Mouse (Mus musculus) stomach, embryonic 14.5 days (tissue): ENCODE data around the gene Gm49392. TPM values are rescaled to one million over a fixed set of nuclear protein-coding genes. Genes with fewer than 3 reads are reported as not detected.

Experiments used
- ATAC-seq: fragments of 200-750 bp; cut with Nextera tagmentation; 2 replicates; pipeline ENCODE4 v1.8.0; 2017; ENCODE audit warnings: low read depth, moderate TSS enrichment; ENCODE audit not compliant: insufficient number of reproducible peaks, insufficient read depth, low FRiP score
- H3K27ac ChIP-seq: fragments of 300-500 bp; sonication (generic); 2 replicates; pipeline ENCODE4 v1.5.1; 2014; ENCODE audit warnings: mild to moderate bottlenecking, low read length, moderate library complexity, mixed read lengths
- H3K27me3 ChIP-seq: fragments of 300-500 bp; sonication (generic); 2 replicates; pipeline ENCODE4 v1.6.1; 2014; ENCODE audit warnings: low read length, control low read depth, mixed read lengths; ENCODE audit not compliant: control insufficient read depth, insufficient read depth
- H3K36me3 ChIP-seq: fragments of 300-500 bp; sonication (generic); 2 replicates; pipeline ENCODE4 v1.6.1; 2014; ENCODE audit warnings: mild to moderate bottlenecking, control low read depth, low read length, moderate library complexity, mixed read lengths; ENCODE audit not compliant: control insufficient read depth, insufficient read depth
- H3K4me1 ChIP-seq: fragments of 300-500 bp; sonication (generic); 2 replicates; pipeline ENCODE4 v1.6.1; 2014; ENCODE audit warnings: low read length, control low read depth, mixed read lengths; ENCODE audit not compliant: control insufficient read depth, insufficient read depth
- H3K4me2 ChIP-seq: fragments of 300-500 bp; sonication (generic); replicated peaks from 2 replicates; pipeline ENCODE4 v1.6.1; 2014; ENCODE audit warnings: low read depth, low read length, control low read depth
- H3K4me3 ChIP-seq: fragments of 300-500 bp; sonication (generic); 2 replicates; pipeline ENCODE4 v1.5.1; 2014; ENCODE audit warnings: low read depth, low read length, control low read depth
- H3K9ac ChIP-seq: fragments of 300-500 bp; sonication (generic); replicated peaks from 2 replicates; pipeline ENCODE4 v1.6.1; 2014; ENCODE audit warnings: low read depth, mild to moderate bottlenecking, control low read depth, low read length, moderate library complexity, mixed read lengths
- H3K9me3 ChIP-seq: fragments of 300-500 bp; sonication (generic); 2 replicates; pipeline ENCODE4 v1.6.1; 2016; ENCODE audit warnings: low read depth, low read length, control low read depth; ENCODE audit not compliant: control insufficient read depth
- WGBS: fragments of 180-500 bp; shearing (Covaris S2); extraction: QIAGEN DNeasy Blood & Tissue Kit; methylation state at CpG from one replicate; pipeline ENCODE4 v1.1.7; 2014; 5-methylcytosine and 5-hydroxymethylcytosine counted together
- polyA plus RNA-seq: library from polyadenylated mRNA; unstranded; fragments of >200 nt; fragmentation: Nextera tagmentation; extraction: Ambion mirVana; gene quantifications from 2 replicates; pipeline ENCODE4 v1.2.1, GENCODE M21; 2014

The Gm49392 gene
- polyA plus RNA-seq, 1 experiment from 2014 or later, result not detected

GRCm38 (mm10) chr13:60864281-60864680 is 32.4 kb downstream of the Gm49392 start, which contains the start of gene 4930486L24Rik:
4930486L24Rik (minus strand) TSS chr13:60864475.
- H3K4me3 ChIP-seq, result no peak within 1 kb of the TSS
- H3K4me1 ChIP-seq, result no peaks in the 10 kb centered on the region
- no peak for ATAC-seq
- H3K27me3 ChIP-seq, result no peaks in the 10 kb centered on the region
- 68% methylated on average over 1 of the region's 1 CpGs for WGBS
- H3K9ac ChIP-seq, result no peak within 1 kb of the TSS
- no peak within 1 kb of the TSS for H3K27ac ChIP-seq
- no peak within 1 kb of the TSS for H3K4me2 ChIP-seq
- no peaks in the 10 kb centered on the region for H3K9me3 ChIP-seq
- H3K36me3 ChIP-seq, result no peaks in the 10 kb centered on the region

- no peak overlapping the region for H3K9ac ChIP-seq
- H3K27ac ChIP-seq, result no peak overlapping the region
- whole genome bisulfite sequencing, result 78% methylated on average over 4 of the region's 4 CpGs
- H3K9me3 ChIP-seq, result no peaks in the 10 kb centered on the region
- H3K4me1 ChIP-seq, result no peaks in the 10 kb centered on the region
- no peak for ATAC-seq
- H3K36me3 ChIP-seq, result no peaks in the 10 kb centered on the region
- H3K27me3 ChIP-seq, result no peaks in the 10 kb centered on the region
- no peak overlapping the region for H3K4me3 ChIP-seq
- H3K4me2 ChIP-seq, result no peak overlapping the region
These were observed 48.2 kb downstream of the Gm49392 start for GRCm38 (mm10) chr13:60848241-60849120.

- H3K4me2 ChIP-seq, result no peak overlapping the region
- H3K27me3 ChIP-seq, result no peaks in the 10 kb centered on the region
- H3K4me3 ChIP-seq, result no peak overlapping the region
- no peak overlapping the region for H3K9ac ChIP-seq
- H3K4me1 ChIP-seq, result no peaks in the 10 kb centered on the region
- no peak for ATAC-seq
- 82% methylated on average over 8 of the region's 8 CpGs for WGBS
- no peak overlapping the region for H3K27ac ChIP-seq
- H3K9me3 ChIP-seq, result no peaks in the 10 kb centered on the region
- no peaks in the 10 kb centered on the region for H3K36me3 ChIP-seq
These were observed 53.5 kb downstream of the Gm49392 start for GRCm38 (mm10) chr13:60843153-60843552.

DNA sequence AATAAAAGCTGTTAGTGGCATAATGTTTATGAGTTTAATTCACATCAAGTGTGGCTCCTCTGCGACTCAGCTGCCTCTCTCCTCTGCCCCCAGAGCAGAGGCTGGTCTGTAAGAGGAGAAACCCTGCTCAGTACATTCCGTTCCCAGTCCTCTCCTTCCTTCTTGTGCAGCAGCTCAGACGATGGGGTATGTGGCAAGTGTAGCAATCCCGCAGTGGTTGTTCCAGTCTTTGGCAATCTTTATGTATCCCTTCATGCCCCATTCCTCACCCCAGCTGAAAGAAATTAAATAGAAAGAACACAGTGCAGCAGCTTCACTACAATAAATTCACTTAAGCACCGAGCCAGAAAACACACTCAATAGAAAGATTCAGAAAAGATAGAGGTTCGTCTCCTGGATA is 54.0 kb downstream of the Gm49392 start:
- 81% methylated on average over 6 of the region's 6 CpGs for WGBS
- no peaks in the 10 kb centered on the region for H3K9me3 ChIP-seq

GRCm38 (mm10) chr13:60839353-60839902 is 57.3 kb downstream of the Gm49392 start:
- H3K4me1 ChIP-seq, result no peaks in the 10 kb centered on the region
- H3K36me3 ChIP-seq, result no peaks in the 10 kb centered on the region
- H3K9me3 ChIP-seq, result no peaks in the 10 kb centered on the region
- H3K4me2 ChIP-seq, result no peak overlapping the region
- no peak overlapping the region for H3K27ac ChIP-seq
- no peak overlapping the region for H3K9ac ChIP-seq
- 64% methylated on average over 2 of the region's 2 CpGs for whole genome bisulfite sequencing
- no peaks in the 10 kb centered on the region for H3K27me3 ChIP-seq
- no peak for ATAC-seq
- H3K4me3 ChIP-seq, result no peak overlapping the region

More for the DNA sequence above, 54.0 kb downstream of the Gm49392 start:
- no peak overlapping the region for H3K4me2 ChIP-seq
- H3K9ac ChIP-seq, result no peak overlapping the region
- H3K4me3 ChIP-seq, result no peak overlapping the region
- no peaks in the 10 kb centered on the region for H3K36me3 ChIP-seq
- no peaks in the 10 kb centered on the region for H3K27me3 ChIP-seq
- ATAC-seq, result no peak
- H3K27ac ChIP-seq, result no peak overlapping the region
- H3K4me1 ChIP-seq, result no peaks in the 10 kb centered on the region

DNA sequence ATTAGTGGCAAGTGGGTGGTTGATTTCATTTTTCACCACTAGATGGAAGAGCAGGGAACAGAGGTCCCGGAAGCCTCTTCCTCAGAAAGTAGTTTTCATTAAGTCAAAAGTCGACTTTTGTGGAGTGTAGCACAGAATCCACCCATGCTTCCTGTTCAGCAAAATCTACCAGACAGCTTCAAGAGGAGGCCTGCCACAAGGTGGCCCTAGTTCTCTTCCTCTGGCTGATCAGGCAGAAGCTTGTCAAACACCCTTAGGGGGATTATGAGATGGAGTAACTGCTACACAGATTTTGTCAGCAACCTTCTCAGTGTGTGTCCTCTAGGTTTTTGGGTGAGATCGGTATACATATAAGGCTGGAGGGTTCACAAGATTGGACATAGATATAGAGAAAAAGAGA is 70.6 kb downstream of the Gm49392 start:
- no peaks in the 10 kb centered on the region for H3K27me3 ChIP-seq
- H3K4me1 ChIP-seq, result no peaks in the 10 kb centered on the region
- no peaks in the 10 kb centered on the region for H3K9me3 ChIP-seq
- no peak overlapping the region for H3K27ac ChIP-seq
- no peak for ATAC-seq
- H3K4me2 ChIP-seq, result no peak overlapping the region
- 49% methylated on average over 3 of the region's 3 CpGs for WGBS
- H3K9ac ChIP-seq, result no peak overlapping the region
- H3K4me3 ChIP-seq, result no peak overlapping the region
- H3K36me3 ChIP-seq, result no peaks in the 10 kb centered on the region

GRCm38 (mm10) chr13:60820486-60821175 is 76.1 kb downstream of the Gm49392 start:
- 56% methylated on average over 3 of the region's 3 CpGs for WGBS
- Histone ChIP-seq H3K4me1 (no peaks in the 10 kb centered on the region), H3K4me3 (no peak overlapping the region), H3K4me2 (no peak overlapping the region), H3K36me3 (no peaks in the 10 kb centered on the region), H3K27me3 (no peaks in the 10 kb centered on the region), H3K9ac (no peak overlapping the region), H3K27ac (no peak overlapping the region), H3K9me3 (no peaks in the 10 kb centered on the region)
- no peak for ATAC-seq

DNA sequence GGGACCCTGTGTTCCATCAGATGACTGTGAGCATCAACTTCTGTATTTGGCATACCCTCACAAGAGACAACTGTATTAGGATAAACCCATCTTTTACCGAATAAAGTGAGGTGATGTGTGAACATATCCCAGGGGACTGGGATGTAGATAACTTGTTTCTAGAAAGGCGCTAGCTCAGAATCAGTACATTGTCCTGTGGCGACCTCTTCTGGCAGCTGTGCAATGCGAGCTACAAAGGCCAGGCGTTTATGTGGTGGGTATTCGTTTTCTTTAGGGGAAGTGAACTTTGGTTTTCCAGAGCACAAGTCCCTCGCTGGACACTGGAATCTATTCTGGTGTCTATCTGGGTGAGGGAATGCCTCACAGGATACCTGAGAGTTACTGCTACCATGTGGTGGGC is 77.2 kb downstream of the Gm49392 start:
- no peaks in the 10 kb centered on the region for H3K27me3 ChIP-seq
- no peak for ATAC-seq
- no peaks in the 10 kb centered on the region for H3K4me1 ChIP-seq
- H3K36me3 ChIP-seq, result no peaks in the 10 kb centered on the region
- H3K4me3 ChIP-seq, result no peak overlapping the region
- H3K9ac ChIP-seq, result no peak overlapping the region
- no peaks in the 10 kb centered on the region for H3K9me3 ChIP-seq
- no peak overlapping the region for H3K4me2 ChIP-seq
- WGBS, result 12% methylated on average over 7 of the region's 7 CpGs
- no peak overlapping the region for H3K27ac ChIP-seq
